Mouse (Mus musculus): Measurements from ENCODE around the gene Sdr39u1.

The Sdr39u1 gene

DNA sequence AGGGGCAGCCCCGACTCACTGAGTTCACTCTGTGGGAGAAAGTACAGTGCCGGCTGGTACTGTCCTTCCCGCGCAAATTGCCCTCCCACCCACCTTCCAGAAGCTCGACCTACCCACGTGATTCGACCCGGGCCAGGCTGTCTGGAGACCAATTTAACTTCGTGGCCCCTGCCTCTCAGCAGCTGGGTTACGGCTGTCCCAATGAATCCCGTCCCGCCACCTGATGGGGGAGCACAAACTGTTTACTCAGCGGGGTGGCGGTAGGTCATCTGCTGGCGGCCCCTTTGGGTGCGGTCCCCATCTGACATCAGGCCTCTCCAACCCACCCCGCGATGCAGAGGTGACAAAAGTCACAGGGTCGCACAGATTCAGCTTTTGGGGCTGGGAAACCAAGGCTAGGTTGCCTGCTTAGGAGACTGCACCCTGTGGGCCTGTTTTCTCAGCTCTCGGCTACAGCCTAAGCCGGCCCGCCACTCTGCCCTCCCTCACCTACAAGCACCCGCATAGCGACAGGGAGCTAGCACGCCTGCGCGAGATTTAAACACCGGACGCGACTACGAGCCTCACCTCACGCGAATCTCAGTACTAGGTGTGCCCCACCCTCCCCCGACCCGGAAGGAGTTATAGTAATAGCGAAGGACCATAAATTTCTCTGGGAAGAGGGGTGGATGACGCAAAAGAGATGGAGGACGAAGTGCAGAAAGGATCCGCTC, at the start of gene Sdr39u1:
Gene Sdr39u1, minus strand, starts transcription at position 593 of the 713 bp plus-strand sequence.
- DNase-seq (ENCODE audit: low spot score in 2 of 2) = peak; percentile 64 to 69

- DNase-seq (ENCODE audit: low spot score in 2 of 2) = no peak
These were observed 46.3 kb upstream of the Sdr39u1 start for GRCm38 (mm10) chr14:55946269-55946969.

- no peak for DNase-seq (ENCODE audit: low spot score in 2 of 2)
These were observed 44.5 kb upstream of the Sdr39u1 start, which contains the start of gene Cma1 for GRCm38 (mm10) chr14:55944575-55944974. Gene Cma1 (minus strand): TSS chr14:55944675.

GRCm38 (mm10) chr14:55943601-55944000, 43.5 kb upstream of the Sdr39u1 start:
- DNase-seq (ENCODE audit: low spot score in 2 of 2) = no peak

GRCm38 (mm10) chr14:55940070-55940800, 40.1 kb upstream of the Sdr39u1 start:
- DNase-seq (ENCODE audit: low spot score in 2 of 2) = no peak

DNA sequence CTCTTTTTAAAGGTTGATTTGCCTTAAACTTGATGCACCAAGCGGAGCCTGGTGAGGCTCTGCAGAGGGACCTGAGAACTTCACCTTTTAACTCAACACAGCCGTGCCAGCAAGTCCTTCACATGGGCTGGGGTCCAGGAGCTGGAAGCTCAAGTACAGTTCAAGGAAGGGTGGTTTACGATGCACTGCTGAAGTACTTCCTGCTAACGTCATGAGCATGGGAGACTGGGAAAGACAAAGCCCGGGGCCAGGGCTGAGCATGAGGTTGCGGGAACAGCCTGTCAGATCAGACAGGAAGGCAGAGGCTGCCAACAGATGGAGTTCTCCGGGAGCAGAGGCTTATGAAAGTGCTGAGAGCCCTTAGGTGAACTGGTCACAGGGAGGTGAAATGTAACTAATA, 33.5 kb upstream of the Sdr39u1 start:
- no peak for DNase-seq (ENCODE audit: low spot score in 2 of 2)

DNA sequence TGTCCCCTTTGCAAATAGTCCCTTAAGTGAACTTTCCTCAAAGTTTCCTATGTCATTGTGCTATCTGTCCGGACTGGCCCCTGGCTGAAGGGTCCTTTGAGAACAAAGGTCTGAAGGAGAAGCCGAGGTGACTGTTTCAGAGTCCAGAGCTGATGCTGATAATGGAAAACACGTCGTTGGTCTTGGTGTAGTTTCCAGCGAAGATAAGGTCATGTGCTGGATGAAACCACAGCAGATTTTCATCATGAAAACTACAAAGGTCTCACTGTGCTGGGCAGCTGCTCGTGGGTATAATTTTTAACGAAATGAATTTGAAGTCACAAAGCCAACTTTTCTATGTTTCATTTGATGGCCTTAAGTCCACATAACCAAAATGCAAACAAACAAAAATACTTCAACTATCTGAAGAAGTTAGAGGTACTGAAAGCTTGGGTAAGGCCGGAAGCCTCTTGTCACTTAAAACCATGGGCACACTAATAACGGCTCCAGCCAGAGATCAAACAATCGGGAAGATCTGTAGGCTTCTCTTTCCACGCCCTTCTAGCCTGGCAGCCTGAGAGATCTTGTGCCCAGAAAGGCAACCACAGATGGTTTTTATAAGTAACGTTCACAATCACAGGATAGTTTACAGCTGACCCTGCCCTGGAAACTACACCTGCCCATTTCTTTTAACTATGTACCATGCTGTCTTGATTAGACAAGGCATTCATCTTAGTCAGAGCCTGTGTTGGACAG, 29.3 kb upstream of the Sdr39u1 start:
- DNase-seq (ENCODE audit: low spot score in 2 of 2) = no peak

DNA sequence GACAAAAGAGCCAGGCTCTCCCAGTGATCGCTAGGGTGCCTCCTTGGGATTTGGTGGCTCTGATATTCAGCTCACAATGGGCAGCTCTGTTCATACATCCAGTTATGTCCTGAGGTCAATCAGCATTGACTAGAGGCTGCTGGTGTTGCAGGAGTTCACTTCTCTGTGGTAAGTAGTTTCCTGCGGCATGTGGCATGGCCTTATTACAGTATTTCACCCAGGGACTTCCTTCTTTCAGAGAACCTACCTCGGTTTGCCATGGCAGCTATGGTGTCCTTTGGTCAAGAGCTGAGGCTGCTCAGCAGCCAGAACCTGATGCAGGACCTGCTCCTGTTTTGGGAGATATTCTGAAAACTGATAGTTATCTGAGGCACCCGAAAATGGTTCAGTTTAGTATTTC, 26.8 kb upstream of the Sdr39u1 start:
- DNase-seq (ENCODE audit: low spot score in 2 of 2) = no peak

- DNase-seq (ENCODE audit: low spot score in 2 of 2) = no peak
These were observed 22.6 kb upstream of the Sdr39u1 start for GRCm38 (mm10) chr14:55922475-55923232.

DNA sequence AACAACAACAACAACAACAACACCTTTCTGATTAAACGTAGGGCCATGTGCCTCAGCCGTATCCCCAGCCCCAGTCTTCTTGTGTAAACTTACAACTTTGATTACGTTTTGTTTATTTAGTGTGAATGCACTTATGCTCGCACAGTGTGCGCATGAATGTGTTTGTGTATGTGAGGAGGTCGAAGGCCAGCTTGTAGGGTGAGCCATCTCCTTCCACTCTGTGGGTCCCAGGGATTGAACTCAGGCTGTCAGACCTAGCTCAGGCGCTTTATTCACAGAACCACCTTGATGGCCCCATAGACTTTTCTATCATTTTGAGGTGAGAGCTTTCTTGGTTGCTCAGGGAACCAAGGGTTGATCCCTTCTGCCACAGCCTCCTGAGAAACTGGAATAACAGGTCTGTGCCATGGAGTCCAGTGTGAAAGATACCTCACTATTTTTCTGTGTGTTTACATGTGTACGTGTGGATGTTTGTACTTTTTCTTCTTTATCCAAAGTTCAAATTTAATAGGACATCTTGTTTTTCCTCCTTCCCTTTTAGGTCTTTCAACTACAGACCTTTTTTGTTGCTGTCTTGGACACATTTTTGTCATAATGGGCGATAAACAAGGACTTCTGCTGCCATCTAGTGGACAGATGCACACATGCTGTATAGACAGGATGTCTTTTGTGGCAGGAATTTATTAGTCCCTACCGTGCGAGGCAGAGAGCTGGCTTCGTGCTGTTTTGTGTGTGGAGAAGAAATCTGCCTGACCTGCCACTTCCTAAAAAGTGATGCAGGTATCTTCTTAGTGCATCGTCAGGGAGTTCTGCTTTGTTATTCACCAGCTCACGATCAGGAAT, 18.4 kb upstream of the Sdr39u1 start:
- peak; percentile 32 to 51 for DNase-seq (ENCODE audit: low spot score in 2 of 2)

- no peak for DNase-seq (ENCODE audit: low spot score in 2 of 2)
These were observed 13.3 kb upstream of the Sdr39u1 start for GRCm38 (mm10) chr14:55913406-55913805.

DNA sequence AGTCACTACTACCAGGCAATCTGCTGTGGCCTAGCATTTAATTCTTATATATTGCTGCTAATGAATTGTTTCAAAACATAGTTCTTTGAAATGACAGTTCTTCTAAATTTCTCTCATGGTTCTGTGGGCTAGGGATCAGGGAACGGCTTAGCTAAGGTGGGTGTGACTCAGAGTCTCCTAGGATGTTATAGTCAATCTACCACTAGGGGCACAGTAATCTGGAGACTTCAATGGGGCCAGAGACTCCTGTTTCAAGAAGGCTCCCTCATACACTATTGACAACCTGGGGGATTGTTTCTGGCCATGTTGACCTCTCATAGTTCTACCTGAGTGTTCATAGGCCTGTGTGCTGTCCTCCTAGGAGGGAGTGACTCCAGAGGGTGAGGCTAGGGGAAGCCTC, 5.4 kb upstream of the Sdr39u1 start:
- DNase-seq (ENCODE audit: low spot score in 2 of 2) = no peak

- no peak for DNase-seq (ENCODE audit: low spot score in 2 of 2)
These were observed 292 bp upstream of the Sdr39u1 start for GRCm38 (mm10) chr14:55900414-55900755.

DNA sequence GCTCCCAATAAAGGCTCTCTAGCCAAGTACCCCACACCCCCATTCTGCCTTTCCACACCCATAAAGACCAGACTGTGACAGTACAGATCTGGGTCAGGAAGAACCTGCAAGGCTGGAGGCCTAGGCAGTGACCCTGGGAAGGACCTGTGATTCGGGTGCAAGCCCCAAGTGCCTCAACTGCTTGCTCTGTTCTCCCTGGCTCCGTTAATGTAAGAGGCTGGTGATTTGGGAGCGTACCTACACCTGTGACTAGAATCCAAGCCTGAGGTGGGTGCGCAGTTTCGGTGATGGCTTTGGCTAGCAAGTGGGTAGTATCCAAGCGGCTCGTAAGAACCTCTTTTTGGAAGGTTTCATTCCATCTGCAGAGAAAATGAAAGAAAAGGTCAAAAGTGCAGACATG, 1.1 kb downstream of the Sdr39u1 start:
- no peak for DNase-seq (ENCODE audit: low spot score in 2 of 2)

DNA sequence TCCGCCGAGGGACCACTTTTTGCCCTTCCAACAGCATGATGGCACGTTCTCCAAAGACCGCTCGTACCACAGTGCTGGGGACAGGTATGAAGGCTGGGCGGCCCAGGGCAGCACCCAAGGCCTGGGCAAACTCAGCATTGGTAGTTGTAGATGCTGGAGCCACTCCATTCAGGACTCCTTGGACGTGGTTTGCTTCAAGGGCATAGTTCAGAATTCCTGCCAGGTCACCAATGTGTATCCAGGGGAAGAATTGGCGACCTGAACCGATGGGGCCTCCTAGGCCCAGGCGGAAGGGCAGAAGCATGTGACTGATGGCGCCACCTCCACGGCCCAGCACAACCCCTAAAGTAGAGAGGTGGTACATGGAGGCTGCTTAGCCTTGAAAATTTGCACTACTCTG, 2.4 kb downstream of the Sdr39u1 start:
- DNase-seq (ENCODE audit: low spot score in 2 of 2) = no peak

- DNase-seq (ENCODE audit: low spot score in 2 of 2) = no peak
These were observed 13.3 kb downstream of the Sdr39u1 start for GRCm38 (mm10) chr14:55886571-55887382.

GRCm38 (mm10) chr14:55885791-55886271, 14.3 kb downstream of the Sdr39u1 start:
- no peak for DNase-seq (ENCODE audit: low spot score in 2 of 2)

DNA sequence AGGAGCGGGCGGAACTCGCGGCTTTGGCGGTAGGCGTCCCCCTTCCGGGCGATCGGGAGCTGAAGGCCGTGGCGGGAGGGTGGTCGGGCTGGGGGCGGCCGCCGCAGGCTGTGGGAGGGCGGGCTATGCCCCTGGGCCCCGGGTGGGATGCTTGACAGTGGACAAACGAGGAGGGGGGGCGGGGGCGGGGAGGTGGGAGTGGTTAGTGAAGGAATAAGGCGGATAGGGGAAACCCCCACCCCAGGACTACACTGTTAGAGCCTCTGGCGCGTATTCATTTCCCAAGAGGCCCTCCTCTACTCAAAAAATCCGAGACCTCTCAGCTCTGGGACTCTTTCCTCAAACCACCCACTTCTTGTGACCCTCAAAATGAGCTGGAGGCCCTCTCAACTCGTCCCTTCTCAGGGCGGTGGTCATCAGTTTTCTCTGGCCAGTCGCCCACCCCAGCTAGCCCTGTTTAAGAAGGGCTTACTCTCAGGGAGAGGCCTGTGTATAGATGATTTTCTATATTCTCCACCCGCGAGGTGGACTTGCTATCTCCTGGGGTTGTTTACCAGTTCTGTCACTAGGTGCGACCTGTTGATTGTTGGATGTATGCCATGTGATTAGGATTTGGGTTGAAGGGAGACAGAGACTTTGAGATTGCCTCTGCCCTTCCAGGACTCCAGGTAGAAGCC, 14.8 kb downstream of the Sdr39u1 start:
- no peak for DNase-seq (ENCODE audit: low spot score in 2 of 2)

- peak; percentile 59 to 64 for DNase-seq (ENCODE audit: low spot score in 2 of 2)
These were observed 15.4 kb downstream of the Sdr39u1 start, which contains the start of gene Khnyn for GRCm38 (mm10) chr14:55884713-55885113. Gene Khnyn (plus strand): TSS chr14:55884947.

Measured in frontal cortex, postnatal 25 days (tissue).